Mouse (Mus musculus): ENCODE data around the gene Hdlbp. TPM values are rescaled to one million over a fixed set of nuclear protein-coding genes. Genes with fewer than 3 reads are reported as not detected.

The Hdlbp gene
- total RNA-seq, 1 experiment, result 147 TPM

GRCm38 (mm10) chr1:93475694-93476093 lies 2.9 kb downstream of the Hdlbp start:
- H3K36me3 ChIP-seq (ENCODE audit: control insufficient read depth, insufficient read depth, low read length, poor library complexity, severe bottlenecking), result no peaks in the 10 kb centered on the region
- H3K9me3 ChIP-seq (ENCODE audit: control insufficient read depth, insufficient read depth, low read depth, low read length), result no peaks in the 10 kb centered on the region
- TF ChIP-seq ZNF384 (IDR thresholded peaks at IDR 0.05; ENCODE audit: low read depth, low read length) (no peak), CHD2 (IDR thresholded peaks at IDR 0.05; ENCODE audit: low read depth, low read length) (no peak), MAFK (IDR thresholded peaks at IDR 0.05; ENCODE audit: insufficient read depth, low read depth, low read length) (no peak), HCFC1 (IDR thresholded peaks at IDR 0.05; ENCODE audit: borderline replicate concordance, insufficient read depth, low read length) (no peak), ZC3H11A (IDR thresholded peaks at IDR 0.05; ENCODE audit: borderline replicate concordance, low read depth, low read length) (no peak)
- H3K4me1 ChIP-seq (ENCODE audit: control insufficient read depth in 2 of 2, insufficient read depth in 2 of 2, low read length in 2 of 2, poor library complexity in 1 of 2), result peaks cover 0 to 4% of the 10 kb centered on the region in 2 experiments; a peak in 1 of 4 replicates
- H3K27ac ChIP-seq (ENCODE audit: insufficient read depth, low read depth, low read length, poor library complexity, severe bottlenecking), result no peak overlapping the region
- H3K4me3 ChIP-seq (ENCODE audit: insufficient read depth in 1 of 2, low read depth in 1 of 2, low read length in 2 of 2, poor library complexity in 1 of 2, severe bottlenecking in 1 of 2), result no peak overlapping the region
- DNase-seq (ENCODE audit: low read depth, low spot score), result no peak
- in situ Hi-C loops (cut with MboI; ENCODE audit: low sequenced_read_pairs in 2 of 2, unreplicated experiment in 2 of 2), result no loop called here
- no peak overlapping the region for H3K9ac ChIP-seq (ENCODE audit: insufficient read depth, low read depth, low read length, poor library complexity, severe bottlenecking)

- H3K9me3 ChIP-seq (ENCODE audit: control insufficient read depth, insufficient read depth, low read depth, low read length), result no peaks in the 10 kb centered on the region
- H3K9ac ChIP-seq (ENCODE audit: insufficient read depth, low read depth, low read length, poor library complexity, severe bottlenecking), result no peak overlapping the region
- in situ Hi-C loops (cut with MboI; ENCODE audit: low sequenced_read_pairs in 2 of 2, unreplicated experiment in 2 of 2), result no loop called here
- no peak overlapping the region for H3K27ac ChIP-seq (ENCODE audit: insufficient read depth, low read depth, low read length, poor library complexity, severe bottlenecking)
- no peaks in the 10 kb centered on the region for H3K4me1 ChIP-seq (ENCODE audit: control insufficient read depth in 2 of 2, insufficient read depth in 2 of 2, low read length in 2 of 2, poor library complexity in 1 of 2)
- TF ChIP-seq HCFC1 (IDR thresholded peaks at IDR 0.05; ENCODE audit: borderline replicate concordance, insufficient read depth, low read length) (no peak), ZC3H11A (IDR thresholded peaks at IDR 0.05; ENCODE audit: borderline replicate concordance, low read depth, low read length) (no peak), ZNF384 (IDR thresholded peaks at IDR 0.05; ENCODE audit: low read depth, low read length) (no peak), CHD2 (IDR thresholded peaks at IDR 0.05; ENCODE audit: low read depth, low read length) (no peak), MAFK (IDR thresholded peaks at IDR 0.05; ENCODE audit: insufficient read depth, low read depth, low read length) (no peak)
- H3K36me3 ChIP-seq (ENCODE audit: control insufficient read depth, insufficient read depth, low read length, poor library complexity, severe bottlenecking), result no peaks in the 10 kb centered on the region; the same call in 1 of the 2 replicates
- no peak for DNase-seq (ENCODE audit: low read depth, low spot score)
- no peak overlapping the region for H3K4me3 ChIP-seq (ENCODE audit: insufficient read depth in 1 of 2, low read depth in 1 of 2, low read length in 2 of 2, poor library complexity in 1 of 2, severe bottlenecking in 1 of 2)
Measured at GRCm38 (mm10) chr1:93468626-93469025, 10.0 kb downstream of the Hdlbp start.

DNA sequence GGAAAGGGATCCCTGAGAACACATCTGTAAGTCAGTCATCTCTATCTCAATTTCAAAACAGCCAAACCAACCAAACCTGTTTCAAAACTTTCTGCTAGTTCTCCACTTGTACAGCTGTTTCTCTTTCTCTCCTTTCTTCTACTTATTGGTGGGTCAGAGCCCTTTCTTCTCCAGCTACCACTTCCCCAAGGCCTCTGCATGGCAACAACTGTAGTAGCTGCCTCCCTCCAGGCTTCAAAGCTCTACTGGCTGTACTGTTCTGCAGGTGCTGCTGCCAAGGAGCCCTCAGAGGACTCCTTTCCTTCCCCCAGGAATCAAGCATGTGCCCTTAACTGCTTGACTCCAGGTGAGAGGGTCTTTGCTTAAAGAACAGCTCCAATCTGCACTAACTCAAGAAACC lies 12.9 kb downstream of the Hdlbp start:
- no peaks in the 10 kb centered on the region for H3K4me1 ChIP-seq (ENCODE audit: control insufficient read depth in 2 of 2, insufficient read depth in 2 of 2, low read length in 2 of 2, poor library complexity in 1 of 2)
- no peaks in the 10 kb centered on the region; the same call in 1 of the 2 replicates for H3K36me3 ChIP-seq (ENCODE audit: control insufficient read depth, insufficient read depth, low read length, poor library complexity, severe bottlenecking)
- TF ChIP-seq MAFK (IDR thresholded peaks at IDR 0.05; ENCODE audit: insufficient read depth, low read depth, low read length), result no peak
- no peaks in the 10 kb centered on the region for H3K9me3 ChIP-seq (ENCODE audit: control insufficient read depth, insufficient read depth, low read depth, low read length)
- H3K9ac ChIP-seq (ENCODE audit: insufficient read depth, low read depth, low read length, poor library complexity, severe bottlenecking), result no peak overlapping the region
- in situ Hi-C loops (cut with MboI; ENCODE audit: low sequenced_read_pairs in 2 of 2, unreplicated experiment in 2 of 2), result no loop called here
- DNase-seq (ENCODE audit: low read depth, low spot score), result no peak
- H3K4me3 ChIP-seq (ENCODE audit: insufficient read depth in 1 of 2, low read depth in 1 of 2, low read length in 2 of 2, poor library complexity in 1 of 2, severe bottlenecking in 1 of 2), result no peak overlapping the region
- H3K27ac ChIP-seq (ENCODE audit: insufficient read depth, low read depth, low read length, poor library complexity, severe bottlenecking), result no peak overlapping the region

DNA sequence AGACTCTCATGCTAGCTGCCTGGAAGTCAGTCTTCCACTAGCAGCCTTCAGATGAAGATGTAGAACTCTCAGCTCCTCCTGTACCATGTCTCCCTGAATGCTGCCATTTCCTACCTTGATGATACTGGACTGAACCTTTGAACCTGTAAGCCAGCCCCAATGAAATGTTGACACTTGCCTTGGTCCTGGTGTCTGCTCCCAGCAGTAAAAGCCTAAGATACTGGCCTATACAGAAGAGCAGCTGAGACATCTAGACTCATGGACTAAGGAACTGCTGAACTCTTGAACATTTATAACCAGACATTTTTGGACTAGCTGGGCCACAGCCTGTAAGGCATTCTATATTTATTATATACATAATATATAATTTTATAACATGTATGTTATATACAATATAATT lies 13.5 kb downstream of the Hdlbp start:
- H3K36me3 ChIP-seq (ENCODE audit: control insufficient read depth, insufficient read depth, low read length, poor library complexity, severe bottlenecking), result no peaks in the 10 kb centered on the region; the same call in 1 of the 2 replicates
- H3K9ac ChIP-seq (ENCODE audit: insufficient read depth, low read depth, low read length, poor library complexity, severe bottlenecking), result no peak overlapping the region
- no peak for TF ChIP-seq CHD2 (IDR thresholded peaks at IDR 0.05; ENCODE audit: low read depth, low read length)
- no peak for TF ChIP-seq ZC3H11A (IDR thresholded peaks at IDR 0.05; ENCODE audit: borderline replicate concordance, low read depth, low read length)
- no peak for TF ChIP-seq ZNF384 (IDR thresholded peaks at IDR 0.05; ENCODE audit: low read depth, low read length)
- TF ChIP-seq HCFC1 (IDR thresholded peaks at IDR 0.05; ENCODE audit: borderline replicate concordance, insufficient read depth, low read length), result no peak
- TF ChIP-seq MAFK (IDR thresholded peaks at IDR 0.05; ENCODE audit: insufficient read depth, low read depth, low read length), result no peak
- H3K4me3 ChIP-seq (ENCODE audit: insufficient read depth in 1 of 2, low read depth in 1 of 2, low read length in 2 of 2, poor library complexity in 1 of 2, severe bottlenecking in 1 of 2), result no peak overlapping the region
- no peak overlapping the region for H3K27ac ChIP-seq (ENCODE audit: insufficient read depth, low read depth, low read length, poor library complexity, severe bottlenecking)
- H3K4me1 ChIP-seq (ENCODE audit: control insufficient read depth in 2 of 2, insufficient read depth in 2 of 2, low read length in 2 of 2, poor library complexity in 1 of 2), result no peaks in the 10 kb centered on the region
- H3K9me3 ChIP-seq (ENCODE audit: control insufficient read depth, insufficient read depth, low read depth, low read length), result no peaks in the 10 kb centered on the region
- no peak for DNase-seq (ENCODE audit: low read depth, low spot score)
- in situ Hi-C loops (cut with MboI; ENCODE audit: low sequenced_read_pairs in 2 of 2, unreplicated experiment in 2 of 2), result no loop called here

- TF ChIP-seq CHD2 (IDR thresholded peaks at IDR 0.05; ENCODE audit: low read depth, low read length), result no peak
- TF ChIP-seq ZC3H11A (IDR thresholded peaks at IDR 0.05; ENCODE audit: borderline replicate concordance, low read depth, low read length), result no peak
- no peak for TF ChIP-seq MAFK (IDR thresholded peaks at IDR 0.05; ENCODE audit: insufficient read depth, low read depth, low read length)
- TF ChIP-seq ZNF384 (IDR thresholded peaks at IDR 0.05; ENCODE audit: low read depth, low read length), result no peak
- no peak for TF ChIP-seq HCFC1 (IDR thresholded peaks at IDR 0.05; ENCODE audit: borderline replicate concordance, insufficient read depth, low read length)
- no peak overlapping the region for H3K9ac ChIP-seq (ENCODE audit: insufficient read depth, low read depth, low read length, poor library complexity, severe bottlenecking)
- in situ Hi-C loops (cut with MboI; ENCODE audit: low sequenced_read_pairs in 2 of 2, unreplicated experiment in 2 of 2), result no loop called here
- H3K9me3 ChIP-seq (ENCODE audit: control insufficient read depth, insufficient read depth, low read depth, low read length), result no peaks in the 10 kb centered on the region
- no peaks in the 10 kb centered on the region for H3K36me3 ChIP-seq (ENCODE audit: control insufficient read depth, insufficient read depth, low read length, poor library complexity, severe bottlenecking)
- H3K4me1 ChIP-seq (ENCODE audit: control insufficient read depth in 2 of 2, insufficient read depth in 2 of 2, low read length in 2 of 2, poor library complexity in 1 of 2), result peaks cover 2 to 3% of the 10 kb centered on the region in 2 experiments; a peak in 1 of 4 replicates
- H3K27ac ChIP-seq (ENCODE audit: insufficient read depth, low read depth, low read length, poor library complexity, severe bottlenecking), result no peak overlapping the region
- H3K4me3 ChIP-seq (ENCODE audit: insufficient read depth in 1 of 2, low read depth in 1 of 2, low read length in 2 of 2, poor library complexity in 1 of 2, severe bottlenecking in 1 of 2), result no peak overlapping the region
- DNase-seq (ENCODE audit: low read depth, low spot score), result no peak
Measured at GRCm38 (mm10) chr1:93459101-93459500, 19.5 kb downstream of the Hdlbp start.

Measured in ES-E14 (cell line).